Mouse (Mus musculus): Measurements from ENCODE around the gene Vkorc1l1. TPM values are rescaled to one million over a fixed set of nuclear protein-coding genes. Genes with fewer than 3 reads are reported as not detected.

Gene Vkorc1l1
- 1 to 10 TPM; 3.9 to 9.1 TPM for polyA plus RNA-seq (2012; fragmentation: generic; extraction: Trizol)

GRCm38 (mm10) chr5:129941495-129942045 is at the start of gene Vkorc1l1:
Vkorc1l1 (plus strand) TSS chr5:129941970.

GRCm38 (mm10) chr5:129895198-129896088 is 46.3 kb upstream of the Vkorc1l1 start, which contains the start of gene Zbed5:
Zbed5 (plus strand) TSS chr5:129895723.

GRCm38 (mm10) chr5:129898449-129898848 is 43.3 kb upstream of the Vkorc1l1 start, which contains the start of gene Phkg1:
Phkg1 (minus strand) TSS chr5:129898549.

GRCm38 (mm10) chr5:129908242-129908965 is 33.4 kb upstream of the Vkorc1l1 start, which contains the start of gene Nupr1l:
Nupr1l (plus strand) TSS chr5:129908540.

GRCm38 (mm10) chr5:130002301-130003146 is 60.8 kb downstream of the Vkorc1l1 start, which contains the start of gene Gusb:
Gusb (minus strand) TSS chr5:130003049.

GRCm38 (mm10) chr5:130029142-130029897 is 87.5 kb downstream of the Vkorc1l1 start, which contains the start of the genes Asl and Crcp:
Asl (minus strand) TSS chr5:130029247.
Crcp (plus strand) TSS chr5:130029290.

Other genes with a start within 250 kb of the Vkorc1l1 start
- under 1 TPM in 1 of 2 experiments, not detected in 1; 0.07 TPM for gene Sept14, start 233.5 kb upstream of the Vkorc1l1 start, polyA plus RNA-seq (2012; fragmentation: generic; extraction: Trizol)
- 100 to 1,000 TPM; 117 to 147 TPM for gene Mrps17, start 226.5 kb upstream of the Vkorc1l1 start, polyA plus RNA-seq (2012; fragmentation: generic; extraction: Trizol)
- 10 to 100 TPM in 1 of 2 experiments, 1 to 10 TPM in 1; 5.2 to 48.9 TPM for gene Nipsnap2, start 216.9 kb upstream of the Vkorc1l1 start, polyA plus RNA-seq (2012; fragmentation: generic; extraction: Trizol)
- gene Psph, start 154.5 kb upstream of the Vkorc1l1 start, polyA plus RNA-seq (2012; fragmentation: generic; extraction: Trizol), result 10 to 100 TPM; 16.1 to 18.3 TPM
- 10 to 100 TPM; 32.9 to 43.9 TPM for gene Sumf2, start 95.0 kb upstream of the Vkorc1l1 start, polyA plus RNA-seq (2012; fragmentation: generic; extraction: Trizol)
- gene Chchd2, start 54.5 kb upstream of the Vkorc1l1 start, polyA plus RNA-seq (2012; fragmentation: generic; extraction: Trizol), result 100 to 1,000 TPM; 595 to 650 TPM
- gene Zbed5, start 46.2 kb upstream of the Vkorc1l1 start, polyA plus RNA-seq (2012; fragmentation: generic; extraction: Trizol), result 1 to 10 TPM in 1 of 2 experiments, under 1 TPM in 1; 0.33 to 1.1 TPM
- gene Phkg1, start 43.4 kb upstream of the Vkorc1l1 start, polyA plus RNA-seq (2012; fragmentation: generic; extraction: Trizol), result 1 to 10 TPM in 1 of 2 experiments, under 1 TPM in 1; 0.05 to 5.7 TPM
- gene Nupr1l, start 33.4 kb upstream of the Vkorc1l1 start, polyA plus RNA-seq (2012; fragmentation: generic; extraction: Trizol), result 1 to 10 TPM in 1 of 2 experiments, under 1 TPM in 1; 0.73 to 4.2 TPM
- 10 to 100 TPM; 47.4 to 52.4 TPM for gene Gusb, start 61.1 kb downstream of the Vkorc1l1 start, polyA plus RNA-seq (2012; fragmentation: generic; extraction: Trizol)
- 10 to 100 TPM; 53.7 to 58.6 TPM for gene Asl, start 87.3 kb downstream of the Vkorc1l1 start, polyA plus RNA-seq (2012; fragmentation: generic; extraction: Trizol)
- gene Crcp, start 87.3 kb downstream of the Vkorc1l1 start, polyA plus RNA-seq (2012; fragmentation: generic; extraction: Trizol), result 10 to 100 TPM; 12.1 to 27.1 TPM
- 10 to 100 TPM in 1 of 2 experiments, 1 to 10 TPM in 1; 7.0 to 40.9 TPM for gene Tpst1, start 131.4 kb downstream of the Vkorc1l1 start, polyA plus RNA-seq (2012; fragmentation: generic; extraction: Trizol)
- gene Kctd7, start 202.9 kb downstream of the Vkorc1l1 start, polyA plus RNA-seq (2012; fragmentation: generic; extraction: Trizol), result 1 to 10 TPM in 1 of 2 experiments, under 1 TPM in 1; 0.36 to 4.6 TPM
- 10 to 100 TPM in 1 of 2 experiments, 1 to 10 TPM in 1; 1.7 to 13.0 TPM for gene Rabgef1, start 229.8 kb downstream of the Vkorc1l1 start, polyA plus RNA-seq (2012; fragmentation: generic; extraction: Trizol)